Mouse (Mus musculus): ENCODE measurements around the gene Afg3l1. TPM values are rescaled to one million over a fixed set of nuclear protein-coding genes. Genes with fewer than 3 reads are reported as not detected.
A peak's percentile ranks its signal among the peaks of the same experiment; 100 is the strongest.
"Not testable (repeated sequence)": the region's sequence is repeated elsewhere in the genome, so short reads cannot be mapped to it uniquely, and the experiment has no call there.

Gene Afg3l1
- polyA plus RNA-seq, 1 experiment: not detected

- Histone ChIP-seq H3K4me3 (ENCODE audit: insufficient read depth, low read depth, low read length) (no peak overlapping the region), H3K4me1 (ENCODE audit: control insufficient read depth, insufficient read depth, low read length) (peaks cover 18% of the 10 kb centered on the region), H3K27ac (ENCODE audit: insufficient read depth, low read depth, low read length) (no peak overlapping the region)
- 52% methylated on average over 9 of the region's 9 CpGs for WGBS
- TF ChIP-seq POLR2A (IDR thresholded peaks at IDR 0.05; ENCODE audit: insufficient read depth, low read depth, low read length): no peak
- no peak for TF ChIP-seq CTCF (IDR thresholded peaks at IDR 0.05; ENCODE audit: insufficient read depth, low read depth, low read length)
These were observed 28.0 kb downstream of the Afg3l1 start for GRCm38 (mm10) chr8:123505695-123506094.

- no peak overlapping the region for H3K4me3 ChIP-seq (ENCODE audit: insufficient read depth, low read depth, low read length)
- WGBS: 97% methylated on average over 5 of the region's 5 CpGs
These were observed 29.4 kb downstream of the Afg3l1 start for GRCm38 (mm10) chr8:123507153-123507552.

GRCm38 (mm10) chr8:123510819-123511218, 33.1 kb downstream of the Afg3l1 start:
- 76% methylated on average over 5 of the region's 5 CpGs for WGBS
- Histone ChIP-seq H3K4me1 (ENCODE audit: control insufficient read depth, insufficient read depth, low read length) (peaks cover 23% of the 10 kb centered on the region), H3K4me3 (ENCODE audit: insufficient read depth, low read depth, low read length) (no peak overlapping the region), H3K27ac (ENCODE audit: insufficient read depth, low read depth, low read length) (no peak overlapping the region)
- no peak for TF ChIP-seq POLR2A (IDR thresholded peaks at IDR 0.05; ENCODE audit: insufficient read depth, low read depth, low read length)
- TF ChIP-seq CTCF (IDR thresholded peaks at IDR 0.05; ENCODE audit: insufficient read depth, low read depth, low read length): no peak

More at GRCm38 (mm10) chr8:123507153-123507552, 29.4 kb downstream of the Afg3l1 start:
- H3K27ac ChIP-seq (ENCODE audit: insufficient read depth, low read depth, low read length): no peak overlapping the region
- H3K4me1 ChIP-seq (ENCODE audit: control insufficient read depth, insufficient read depth, low read length): peaks cover 18% of the 10 kb centered on the region
- no peak for TF ChIP-seq CTCF (IDR thresholded peaks at IDR 0.05; ENCODE audit: insufficient read depth, low read depth, low read length)
- no peak for TF ChIP-seq POLR2A (IDR thresholded peaks at IDR 0.05; ENCODE audit: insufficient read depth, low read depth, low read length)

DNA sequence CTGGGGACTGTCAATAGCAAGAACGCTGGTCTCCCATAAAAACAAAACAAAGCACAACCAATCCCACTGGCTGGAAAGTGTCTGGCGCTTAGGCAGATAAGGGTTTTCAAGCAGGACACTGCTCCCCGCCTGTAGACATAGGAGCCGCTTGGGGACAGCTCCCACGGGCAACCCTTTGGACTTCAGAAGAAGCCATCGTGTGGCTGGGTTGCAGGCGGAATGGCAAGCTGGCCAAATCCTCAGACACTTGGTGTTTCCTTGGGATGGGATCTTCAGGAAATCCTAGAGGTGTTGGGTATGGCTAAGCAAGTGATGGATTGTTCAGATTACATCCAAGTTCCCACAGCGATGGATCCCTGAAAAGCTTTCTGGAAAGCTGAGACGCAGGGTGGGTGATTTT, 36.4 kb downstream of the Afg3l1 start:
- TF ChIP-seq CTCF (IDR thresholded peaks at IDR 0.05; ENCODE audit: insufficient read depth, low read depth, low read length) (no peak), POLR2A (IDR thresholded peaks at IDR 0.05; ENCODE audit: insufficient read depth, low read depth, low read length) (no peak)
- peak overlapping the region; percentile 3; the same call in 1 of the 2 replicates for H3K27ac ChIP-seq (ENCODE audit: insufficient read depth, low read depth, low read length)

GRCm38 (mm10) chr8:123514781-123515539, 37.3 kb downstream of the Afg3l1 start, which contains the start of gene Dbndd1:
Gene Dbndd1, minus strand, starts transcription at chr8:123515463.
- TF ChIP-seq CTCF (IDR thresholded peaks at IDR 0.05; ENCODE audit: insufficient read depth, low read depth, low read length) (no peak), POLR2A (IDR thresholded peaks at IDR 0.05; ENCODE audit: insufficient read depth, low read depth, low read length) (no peak)
- peak within 1 kb of the TSS; percentile 40; the same call in 1 of the 2 replicates for H3K27ac ChIP-seq (ENCODE audit: insufficient read depth, low read depth, low read length)
- peaks cover 32% of the 10 kb centered on the region for H3K4me1 ChIP-seq (ENCODE audit: control insufficient read depth, insufficient read depth, low read length)
- peak within 1 kb of the TSS; percentile 83 for H3K4me3 ChIP-seq (ENCODE audit: insufficient read depth, low read depth, low read length)
- under 1% methylated on average over 59 of the region's 63 CpGs for WGBS

More for the DNA sequence above, 36.4 kb downstream of the Afg3l1 start:
- Histone ChIP-seq H3K4me3 (ENCODE audit: insufficient read depth, low read depth, low read length) (peak overlapping the region; percentile 83), H3K4me1 (ENCODE audit: control insufficient read depth, insufficient read depth, low read length) (peaks cover 27% of the 10 kb centered on the region)
- 4% methylated on average over 9 of the region's 9 CpGs for WGBS

DNA sequence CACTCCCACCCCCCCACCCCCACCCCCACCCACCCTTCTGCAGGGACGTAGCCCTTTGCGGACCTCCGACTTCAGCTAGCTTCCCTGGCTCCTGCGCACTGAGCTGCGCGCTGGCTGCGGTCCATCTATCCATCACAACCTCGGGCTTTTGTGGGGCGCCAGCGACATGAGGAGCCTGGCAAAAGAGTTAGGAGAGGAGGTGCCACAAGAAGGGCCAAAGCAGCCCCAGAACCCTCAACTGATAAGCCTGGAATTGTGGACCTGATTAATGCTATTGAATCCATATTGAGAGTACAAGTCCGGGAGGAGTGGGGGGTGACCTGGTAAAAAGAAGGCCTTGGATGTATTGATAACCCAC, 37.8 kb downstream of the Afg3l1 start:
- H3K4me3 ChIP-seq (ENCODE audit: insufficient read depth, low read depth, low read length): peak overlapping the region; percentile 41
- peaks cover 32% of the 10 kb centered on the region for H3K4me1 ChIP-seq (ENCODE audit: control insufficient read depth, insufficient read depth, low read length)
- no peak for TF ChIP-seq POLR2A (IDR thresholded peaks at IDR 0.05; ENCODE audit: insufficient read depth, low read depth, low read length)
- TF ChIP-seq CTCF (IDR thresholded peaks at IDR 0.05; ENCODE audit: insufficient read depth, low read depth, low read length): no peak
- 1% methylated on average over 11 of the region's 11 CpGs for WGBS
- no peak overlapping the region for H3K27ac ChIP-seq (ENCODE audit: insufficient read depth, low read depth, low read length)

- no peak for TF ChIP-seq CTCF (IDR thresholded peaks at IDR 0.05; ENCODE audit: insufficient read depth, low read depth, low read length)
- no peak for TF ChIP-seq POLR2A (IDR thresholded peaks at IDR 0.05; ENCODE audit: insufficient read depth, low read depth, low read length)
- H3K4me3 ChIP-seq (ENCODE audit: insufficient read depth, low read depth, low read length): no peak overlapping the region
- no peak overlapping the region for H3K27ac ChIP-seq (ENCODE audit: insufficient read depth, low read depth, low read length)
- 49% methylated on average over 2 of the region's 2 CpGs for WGBS
- peaks cover 32% of the 10 kb centered on the region for H3K4me1 ChIP-seq (ENCODE audit: control insufficient read depth, insufficient read depth, low read length)
These were observed 38.9 kb downstream of the Afg3l1 start for GRCm38 (mm10) chr8:123516596-123516995.

GRCm38 (mm10) chr8:123518172-123518571, 40.5 kb downstream of the Afg3l1 start:
- Histone ChIP-seq H3K4me1 (ENCODE audit: control insufficient read depth, insufficient read depth, low read length) (peaks cover 38% of the 10 kb centered on the region), H3K4me3 (ENCODE audit: insufficient read depth, low read depth, low read length) (0 out of 2 replicates have a peak overlapping the region, but pooled peaks have one; percentile 1), H3K27ac (ENCODE audit: insufficient read depth, low read depth, low read length) (no peak overlapping the region)
- 23% methylated on average over 10 of the region's 10 CpGs for WGBS
- TF ChIP-seq CTCF (IDR thresholded peaks at IDR 0.05; ENCODE audit: insufficient read depth, low read depth, low read length) (no peak), POLR2A (IDR thresholded peaks at IDR 0.05; ENCODE audit: insufficient read depth, low read depth, low read length) (no peak)

DNA sequence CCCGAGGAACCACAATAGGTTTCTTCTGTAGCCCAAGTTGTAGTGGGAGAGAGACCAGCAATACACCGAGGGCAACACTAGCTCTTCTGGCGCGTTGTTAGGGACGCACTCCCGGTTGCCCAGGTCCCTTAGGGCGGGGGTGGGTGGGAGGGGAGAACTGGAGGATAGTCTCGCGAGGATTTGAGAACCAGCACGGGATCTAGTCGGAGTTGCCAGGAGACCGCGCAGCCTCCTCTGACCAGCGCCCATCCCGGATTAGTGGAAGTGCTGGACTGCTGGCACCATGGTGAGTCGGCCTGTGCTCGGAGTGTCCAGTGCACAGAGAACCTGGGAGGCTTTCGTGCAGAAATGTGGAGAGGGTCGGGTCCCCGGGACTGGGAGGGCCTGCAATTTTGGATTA, 41.0 kb downstream of the Afg3l1 start, which contains the start of gene Gas8:
Gene Gas8 (plus strand): TSS at position 168 of the 400 bp plus-strand sequence.
- WGBS: 0% methylated on average over 20 of the region's 20 CpGs
- H3K4me3 ChIP-seq (ENCODE audit: insufficient read depth, low read depth, low read length): peak within 1 kb of the TSS; percentile 89
- TF ChIP-seq CTCF (IDR thresholded peaks at IDR 0.05; ENCODE audit: insufficient read depth, low read depth, low read length) (no peak), POLR2A (IDR thresholded peaks at IDR 0.05; ENCODE audit: insufficient read depth, low read depth, low read length) (no peak)

GRCm38 (mm10) chr8:123520048-123520447, 42.3 kb downstream of the Afg3l1 start:
- H3K4me1 ChIP-seq (ENCODE audit: control insufficient read depth, insufficient read depth, low read length): peaks cover 22% of the 10 kb centered on the region
- WGBS: 93% methylated on average over 1 of the region's 1 CpGs

More for the DNA sequence above, 41.0 kb downstream of the Afg3l1 start, which contains the start of gene Gas8:
- peaks cover 34% of the 10 kb centered on the region for H3K4me1 ChIP-seq (ENCODE audit: control insufficient read depth, insufficient read depth, low read length)
- H3K27ac ChIP-seq (ENCODE audit: insufficient read depth, low read depth, low read length): no peak within 1 kb of the TSS

More at GRCm38 (mm10) chr8:123520048-123520447, 42.3 kb downstream of the Afg3l1 start:
- not testable (repeated sequence) for H3K27ac ChIP-seq (ENCODE audit: insufficient read depth, low read depth, low read length); H3K4me3 ChIP-seq (ENCODE audit: insufficient read depth, low read depth, low read length)
